Mouse (Mus musculus): ENCODE data around the gene Grk3. TPM values are rescaled to one million over a fixed set of nuclear protein-coding genes. Genes with fewer than 3 reads are reported as not detected.

The Grk3 gene
- total RNA-seq, 1 experiment = 4.2 TPM

DNA sequence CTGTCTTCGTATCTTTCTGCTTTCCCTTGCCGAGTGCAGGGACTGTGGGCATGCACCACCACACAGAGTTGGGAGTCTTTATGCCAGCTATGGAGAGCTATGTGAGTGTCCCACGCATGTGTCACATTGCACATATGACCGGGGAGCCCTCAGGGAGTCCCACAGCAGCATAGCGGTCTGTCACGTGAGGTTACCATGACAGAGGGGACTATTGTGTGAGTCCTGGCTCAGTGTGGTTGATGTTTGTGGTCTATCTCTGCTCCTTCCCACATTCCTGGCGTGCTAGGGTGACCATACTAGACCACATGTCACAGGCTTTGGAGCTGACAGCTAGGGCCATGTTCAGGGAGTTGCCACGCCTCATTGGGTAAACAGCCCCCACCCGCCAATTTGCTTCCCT lies 36.4 kb downstream of the Grk3 start:
- Histone ChIP-seq H3K9ac (ENCODE audit: insufficient read depth, low read depth, low read length, poor library complexity, severe bottlenecking) (no peak overlapping the region), H3K36me3 (ENCODE audit: control insufficient read depth, insufficient read depth, low read length, poor library complexity, severe bottlenecking) (no peaks in the 10 kb centered on the region; the same call in 1 of the 2 replicates), H3K4me1 (ENCODE audit: control insufficient read depth in 2 of 2, insufficient read depth in 2 of 2, low read length in 2 of 2, poor library complexity in 1 of 2) (no peaks in the 10 kb centered on the region), H3K27ac (ENCODE audit: insufficient read depth, low read depth, low read length, poor library complexity, severe bottlenecking) (no peak overlapping the region), H3K4me3 (ENCODE audit: insufficient read depth in 1 of 2, low read depth in 1 of 2, low read length in 2 of 2, poor library complexity in 1 of 2, severe bottlenecking in 1 of 2) (no peak overlapping the region), H3K9me3 (ENCODE audit: control insufficient read depth, insufficient read depth, low read depth, low read length) (no peaks in the 10 kb centered on the region)
- DNase-seq (ENCODE audit: low read depth, low spot score) = no peak
- in situ Hi-C loops (cut with MboI; ENCODE audit: low sequenced_read_pairs in 2 of 2, unreplicated experiment in 2 of 2) = no loop called here
- no peak for TF ChIP-seq MAFK (IDR thresholded peaks at IDR 0.05; ENCODE audit: insufficient read depth, low read depth, low read length)

DNA sequence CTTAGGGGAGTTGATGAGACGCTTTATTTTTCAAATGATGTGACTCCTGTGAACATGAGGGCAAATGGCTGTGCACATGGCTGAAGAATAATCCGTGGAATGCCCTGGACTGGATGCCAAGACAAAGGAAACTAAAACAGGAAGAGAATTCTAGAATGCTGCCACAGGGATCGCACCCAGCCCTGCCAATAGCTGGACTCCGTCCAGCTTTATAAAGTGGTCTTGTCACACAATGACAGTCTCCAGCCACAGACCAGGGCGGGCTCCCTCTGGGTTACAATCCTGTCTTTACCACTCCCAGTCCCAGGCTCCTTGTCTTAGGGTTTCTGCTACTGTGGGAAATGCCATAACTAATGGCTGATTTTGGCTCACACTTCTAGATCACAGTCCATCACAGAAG lies 38.5 kb downstream of the Grk3 start:
- TF ChIP-seq HCFC1 (IDR thresholded peaks at IDR 0.05; ENCODE audit: borderline replicate concordance, insufficient read depth, low read length) (no peak), ZNF384 (IDR thresholded peaks at IDR 0.05; ENCODE audit: low read depth, low read length) (no peak), MAFK (IDR thresholded peaks at IDR 0.05; ENCODE audit: insufficient read depth, low read depth, low read length) (no peak), ZC3H11A (IDR thresholded peaks at IDR 0.05; ENCODE audit: borderline replicate concordance, low read depth, low read length) (no peak), CHD2 (IDR thresholded peaks at IDR 0.05; ENCODE audit: low read depth, low read length) (no peak)
- Histone ChIP-seq H3K4me3 (ENCODE audit: insufficient read depth in 1 of 2, low read depth in 1 of 2, low read length in 2 of 2, poor library complexity in 1 of 2, severe bottlenecking in 1 of 2) (no peak overlapping the region), H3K4me1 (ENCODE audit: control insufficient read depth in 2 of 2, insufficient read depth in 2 of 2, low read length in 2 of 2, poor library complexity in 1 of 2) (no peaks in the 10 kb centered on the region), H3K27ac (ENCODE audit: insufficient read depth, low read depth, low read length, poor library complexity, severe bottlenecking) (no peak overlapping the region), H3K36me3 (ENCODE audit: control insufficient read depth, insufficient read depth, low read length, poor library complexity, severe bottlenecking) (no peaks in the 10 kb centered on the region; the same call in 1 of the 2 replicates), H3K9ac (ENCODE audit: insufficient read depth, low read depth, low read length, poor library complexity, severe bottlenecking) (no peak overlapping the region), H3K9me3 (ENCODE audit: control insufficient read depth, insufficient read depth, low read depth, low read length) (no peaks in the 10 kb centered on the region)
- DNase-seq (ENCODE audit: low read depth, low spot score) = no peak
- in situ Hi-C loops (cut with MboI; ENCODE audit: low sequenced_read_pairs in 2 of 2, unreplicated experiment in 2 of 2) = no loop called here

DNA sequence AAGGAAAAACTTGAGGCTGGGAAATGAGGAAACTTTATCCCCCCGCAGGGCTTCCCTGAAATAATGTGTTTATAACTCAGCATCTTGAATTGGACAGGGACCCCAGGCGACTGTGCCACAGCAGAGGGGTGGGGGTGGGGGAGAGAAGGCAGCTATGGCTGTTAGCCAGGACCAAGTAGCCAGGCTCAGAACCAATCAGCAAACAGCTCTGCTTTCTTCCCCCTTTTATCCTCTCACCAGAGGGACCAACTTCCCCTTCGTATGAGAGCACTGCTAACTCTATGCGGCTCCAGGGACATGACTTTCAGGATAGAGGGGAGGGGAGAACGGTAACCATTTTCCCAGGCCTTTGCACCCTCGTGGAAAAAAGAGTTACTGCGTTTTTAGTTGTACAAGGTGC lies 42.0 kb downstream of the Grk3 start:
- in situ Hi-C loops (cut with MboI; ENCODE audit: low sequenced_read_pairs in 2 of 2, unreplicated experiment in 2 of 2) = no loop called here
- no peaks in the 10 kb centered on the region for H3K36me3 ChIP-seq (ENCODE audit: control insufficient read depth, insufficient read depth, low read length, poor library complexity, severe bottlenecking)

DNA sequence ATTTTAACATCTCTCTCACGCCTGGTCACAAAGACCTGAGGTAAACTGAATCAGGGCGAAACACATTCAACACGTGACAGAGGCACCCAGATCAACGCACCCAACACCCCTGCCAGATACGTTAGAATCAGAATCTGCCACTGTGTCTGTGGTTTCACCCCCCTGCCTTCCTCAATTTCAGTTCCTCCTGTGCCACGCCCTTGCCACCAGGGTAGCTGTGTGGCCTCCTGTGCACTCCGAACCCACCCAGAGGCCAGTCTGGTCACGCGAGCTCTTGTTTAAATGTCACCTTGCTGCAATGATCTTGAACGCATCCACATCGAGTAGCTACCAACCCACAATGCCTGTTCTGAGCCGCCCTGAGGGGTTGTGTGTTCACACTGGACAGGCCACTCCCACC lies 43.3 kb downstream of the Grk3 start:
- H3K36me3 ChIP-seq (ENCODE audit: control insufficient read depth, insufficient read depth, low read length, poor library complexity, severe bottlenecking) = no peaks in the 10 kb centered on the region
- H3K4me3 ChIP-seq (ENCODE audit: insufficient read depth in 1 of 2, low read depth in 1 of 2, low read length in 2 of 2, poor library complexity in 1 of 2, severe bottlenecking in 1 of 2) = no peak overlapping the region
- in situ Hi-C loops (cut with MboI; ENCODE audit: low sequenced_read_pairs in 2 of 2, unreplicated experiment in 2 of 2) = no loop called here
- DNase-seq (ENCODE audit: low read depth, low spot score) = no peak
- H3K27ac ChIP-seq (ENCODE audit: insufficient read depth, low read depth, low read length, poor library complexity, severe bottlenecking) = no peak overlapping the region
- TF ChIP-seq HCFC1 (IDR thresholded peaks at IDR 0.05; ENCODE audit: borderline replicate concordance, insufficient read depth, low read length) (no peak), ZC3H11A (IDR thresholded peaks at IDR 0.05; ENCODE audit: borderline replicate concordance, low read depth, low read length) (no peak), ZNF384 (IDR thresholded peaks at IDR 0.05; ENCODE audit: low read depth, low read length) (no peak), MAFK (IDR thresholded peaks at IDR 0.05; ENCODE audit: insufficient read depth, low read depth, low read length) (no peak), CHD2 (IDR thresholded peaks at IDR 0.05; ENCODE audit: low read depth, low read length) (no peak)
- no peaks in the 10 kb centered on the region for H3K4me1 ChIP-seq (ENCODE audit: control insufficient read depth in 2 of 2, insufficient read depth in 2 of 2, low read length in 2 of 2, poor library complexity in 1 of 2)
- no peak overlapping the region for H3K9ac ChIP-seq (ENCODE audit: insufficient read depth, low read depth, low read length, poor library complexity, severe bottlenecking)
- H3K9me3 ChIP-seq (ENCODE audit: control insufficient read depth, insufficient read depth, low read depth, low read length) = no peaks in the 10 kb centered on the region

More for the DNA sequence above, 42.0 kb downstream of the Grk3 start:
- no peak overlapping the region for H3K4me3 ChIP-seq (ENCODE audit: insufficient read depth in 1 of 2, low read depth in 1 of 2, low read length in 2 of 2, poor library complexity in 1 of 2, severe bottlenecking in 1 of 2)
- no peaks in the 10 kb centered on the region for H3K9me3 ChIP-seq (ENCODE audit: control insufficient read depth, insufficient read depth, low read depth, low read length)
- H3K27ac ChIP-seq (ENCODE audit: insufficient read depth, low read depth, low read length, poor library complexity, severe bottlenecking) = no peak overlapping the region
- no peak overlapping the region for H3K9ac ChIP-seq (ENCODE audit: insufficient read depth, low read depth, low read length, poor library complexity, severe bottlenecking)
- no peak for DNase-seq (ENCODE audit: low read depth, low spot score)
- H3K4me1 ChIP-seq (ENCODE audit: control insufficient read depth in 2 of 2, insufficient read depth in 2 of 2, low read length in 2 of 2, poor library complexity in 1 of 2) = no peaks in the 10 kb centered on the region
- no peak for TF ChIP-seq HCFC1 (IDR thresholded peaks at IDR 0.05; ENCODE audit: borderline replicate concordance, insufficient read depth, low read length)
- no peak for TF ChIP-seq CHD2 (IDR thresholded peaks at IDR 0.05; ENCODE audit: low read depth, low read length)
- no peak for TF ChIP-seq MAFK (IDR thresholded peaks at IDR 0.05; ENCODE audit: insufficient read depth, low read depth, low read length)
- TF ChIP-seq ZNF384 (IDR thresholded peaks at IDR 0.05; ENCODE audit: low read depth, low read length) = no peak
- no peak for TF ChIP-seq ZC3H11A (IDR thresholded peaks at IDR 0.05; ENCODE audit: borderline replicate concordance, low read depth, low read length)

DNA sequence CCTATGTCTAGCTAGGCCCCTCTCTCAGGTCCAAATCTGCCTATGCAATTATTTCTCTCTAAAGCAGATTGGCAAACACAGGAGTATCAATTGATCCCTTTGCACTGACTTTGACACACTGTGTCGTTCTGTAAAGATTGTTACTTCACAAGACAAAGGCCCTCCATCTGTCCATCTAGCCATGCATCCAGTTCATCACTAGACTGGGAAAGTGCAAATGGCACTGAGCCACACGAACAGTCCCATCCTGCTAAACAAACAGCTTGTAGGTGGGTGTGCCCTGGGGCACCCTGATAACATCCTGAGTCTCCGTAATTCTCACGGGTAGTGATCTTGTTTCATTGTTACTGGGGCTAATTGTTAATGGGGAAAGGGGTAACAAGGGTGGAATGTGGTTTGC lies 52.1 kb downstream of the Grk3 start:
- no peak for TF ChIP-seq ZNF384 (IDR thresholded peaks at IDR 0.05; ENCODE audit: low read depth, low read length)
- TF ChIP-seq ZC3H11A (IDR thresholded peaks at IDR 0.05; ENCODE audit: borderline replicate concordance, low read depth, low read length) = no peak
- TF ChIP-seq CHD2 (IDR thresholded peaks at IDR 0.05; ENCODE audit: low read depth, low read length) = no peak
- no peak for TF ChIP-seq MAFK (IDR thresholded peaks at IDR 0.05; ENCODE audit: insufficient read depth, low read depth, low read length)
- TF ChIP-seq HCFC1 (IDR thresholded peaks at IDR 0.05; ENCODE audit: borderline replicate concordance, insufficient read depth, low read length) = no peak
- H3K4me1 ChIP-seq (ENCODE audit: control insufficient read depth in 2 of 2, insufficient read depth in 2 of 2, low read length in 2 of 2, poor library complexity in 1 of 2) = no peaks in the 10 kb centered on the region
- in situ Hi-C loops (cut with MboI; ENCODE audit: low sequenced_read_pairs in 2 of 2, unreplicated experiment in 2 of 2) = no loop called here
- no peak overlapping the region for H3K4me3 ChIP-seq (ENCODE audit: insufficient read depth in 1 of 2, low read depth in 1 of 2, low read length in 2 of 2, poor library complexity in 1 of 2, severe bottlenecking in 1 of 2)
- H3K27ac ChIP-seq (ENCODE audit: insufficient read depth, low read depth, low read length, poor library complexity, severe bottlenecking) = no peak overlapping the region
- no peak overlapping the region for H3K9ac ChIP-seq (ENCODE audit: insufficient read depth, low read depth, low read length, poor library complexity, severe bottlenecking)
- no peaks in the 10 kb centered on the region for H3K36me3 ChIP-seq (ENCODE audit: control insufficient read depth, insufficient read depth, low read length, poor library complexity, severe bottlenecking)
- DNase-seq (ENCODE audit: low read depth, low spot score) = no peak
- no peaks in the 10 kb centered on the region for H3K9me3 ChIP-seq (ENCODE audit: control insufficient read depth, insufficient read depth, low read depth, low read length)
